ENCODE assay signal across 25 mouse cellular contexts in the genomic region with DNA sequence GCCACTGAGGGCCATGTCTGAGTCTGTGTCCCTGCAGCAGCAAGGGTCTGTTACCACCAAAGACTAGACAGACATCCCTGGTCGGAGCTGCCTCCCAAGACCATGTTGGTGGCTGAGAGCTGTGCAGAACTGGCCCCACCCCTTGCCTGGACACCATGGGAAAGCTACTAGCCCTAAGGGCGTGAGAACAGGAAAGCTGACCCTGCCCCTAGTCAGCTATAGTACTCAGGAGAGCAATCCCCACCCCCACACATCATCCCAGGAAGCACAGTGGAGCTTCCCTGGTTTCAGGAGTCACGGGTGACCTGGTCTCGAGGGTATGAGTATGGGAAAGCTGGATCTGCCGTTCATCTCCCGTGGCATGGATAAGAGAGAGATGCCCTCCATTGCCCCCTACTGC. TPM values are rescaled to one million over a fixed set of nuclear protein-coding genes. Genes with fewer than 3 reads are reported as not detected.
DNase-seq lines count a peak whose midpoint lies in the region; ATAC-seq and TF ChIP-seq lines count a peak whose summit lies in the region.
"Had no signal": no experiment of that assay in that cellular context is flagged by ENCODE, and none has a peak within 500 bp of the region (broad histone marks: within the 10 kb centered on the region; RNA-seq: fewer than 3 reads in every experiment).

No protein-coding gene starts in this region.

- no peak for TF ChIP-seq CTCF in layer of hippocampus, adult 2 months (conservative IDR thresholded peaks at IDR 0.05)
- TF ChIP-seq CTCF in midbrain, postnatal 0 days (IDR thresholded peaks at IDR 0.05): no peak

- H3K27me3 ChIP-seq in heart, embryonic 13.5 days (replicated peaks): no peaks in the 10 kb centered on the region
- H3K27me3 ChIP-seq in midbrain, embryonic 11.5 days (ENCODE audit: control insufficient read depth, insufficient read depth, low read length): no peaks in the 10 kb centered on the region
- no peaks in the 10 kb centered on the region for H3K27me3 ChIP-seq in midbrain, postnatal 0 days (ENCODE audit: insufficient read depth, low read length)
- H3K27me3 ChIP-seq: CH12.LX; embryonic facial prominence, embryonic 12.5 days; embryonic facial prominence, embryonic 15.5 days; Patski had no signal

- H3K9me3 ChIP-seq in heart, embryonic 13.5 days: no peaks in the 10 kb centered on the region
- no peaks in the 10 kb centered on the region for H3K9me3 ChIP-seq in midbrain, embryonic 11.5 days (ENCODE audit: control insufficient read depth, low read length)
- no peaks in the 10 kb centered on the region for H3K9me3 ChIP-seq in midbrain, postnatal 0 days (ENCODE audit: low read length)
- H3K9me3 ChIP-seq: embryonic facial prominence, embryonic 12.5 days; embryonic facial prominence, embryonic 15.5 days; G1E had no signal

- WGBS in heart, embryonic 13.5 days: 65% methylated on average over 6 of the region's 6 CpGs
- WGBS in midbrain, embryonic 11.5 days: 82% methylated on average over 6 of the region's 6 CpGs
- 77% methylated on average over 6 of the region's 6 CpGs for WGBS in midbrain, postnatal 0 days

- no peak overlapping the region for H3K4me2 ChIP-seq in heart, embryonic 13.5 days
- no peak overlapping the region for H3K4me2 ChIP-seq in midbrain, embryonic 11.5 days
- no peak overlapping the region for H3K4me2 ChIP-seq in midbrain, postnatal 0 days (ENCODE audit: low read depth, low read length, poor library complexity, severe bottlenecking)
- H3K4me2 ChIP-seq: embryonic facial prominence, embryonic 12.5 days; embryonic facial prominence, embryonic 15.5 days; hindbrain, embryonic 14.5 days had no signal

- H3K9ac ChIP-seq in heart, embryonic 13.5 days: 0 out of 2 replicates have a peak overlapping the region, but pooled peaks have one; percentile 3
- H3K9ac ChIP-seq in midbrain, embryonic 11.5 days (ENCODE audit: low read length): no peak overlapping the region
- no peak overlapping the region for H3K9ac ChIP-seq in midbrain, postnatal 0 days (replicated peaks; ENCODE audit: low read length, poor library complexity, severe bottlenecking)
- H3K9ac ChIP-seq: embryonic facial prominence, embryonic 12.5 days; embryonic facial prominence, embryonic 15.5 days; forebrain, postnatal 0 days; hindbrain, embryonic 14.5 days had no signal

- H3K4me1 ChIP-seq in heart, embryonic 13.5 days: peaks cover 16% of the 10 kb centered on the region
- no peaks in the 10 kb centered on the region; the same call in 1 of the 2 replicates for H3K4me1 ChIP-seq in midbrain, embryonic 11.5 days (ENCODE audit: control insufficient read depth, insufficient read depth, low read length)
- no peaks in the 10 kb centered on the region; the same call in 1 of the 2 replicates for H3K4me1 ChIP-seq in midbrain, postnatal 0 days (ENCODE audit: insufficient read depth, low read length)
- H3K4me1 ChIP-seq: embryonic facial prominence, embryonic 12.5 days had no signal

- no peak overlapping the region for H3K4me3 ChIP-seq in heart, embryonic 13.5 days
- H3K4me3 ChIP-seq in layer of hippocampus, adult 2 months: no peak overlapping the region
- no peak overlapping the region for H3K4me3 ChIP-seq in midbrain, embryonic 11.5 days (ENCODE audit: low read depth, low read length)
- no peak overlapping the region for H3K4me3 ChIP-seq in midbrain, postnatal 0 days (ENCODE audit: low read depth, low read length)
- H3K4me3 ChIP-seq: embryonic facial prominence, embryonic 12.5 days; embryonic facial prominence, embryonic 15.5 days had no signal

- no peak overlapping the region for H3K27ac ChIP-seq in heart, embryonic 13.5 days (replicated peaks)
- peak overlapping the region; percentile 69; the same call in 1 of the 2 replicates for H3K27ac ChIP-seq in layer of hippocampus, adult 2 months
- H3K27ac ChIP-seq in midbrain, embryonic 11.5 days (ENCODE audit: low read depth, low read length): no peak overlapping the region
- H3K27ac ChIP-seq in midbrain, postnatal 0 days (ENCODE audit: low read depth, low read length): no peak overlapping the region
- H3K27ac ChIP-seq: embryonic facial prominence, embryonic 12.5 days; embryonic facial prominence, embryonic 15.5 days; hindbrain, embryonic 14.5 days; hindbrain, postnatal 0 days had no signal

- ATAC-seq in heart, embryonic 13.5 days (ENCODE audit: extremely low read depth, insufficient number of reproducible peaks, low FRiP score, low TSS enrichment): no peak
- no peak for ATAC-seq in midbrain, embryonic 11.5 days (ENCODE audit: low FRiP score)
- no peak for ATAC-seq in midbrain, postnatal 0 days (ENCODE audit: low FRiP score)
- ATAC-seq: forebrain, embryonic 14.5 days; forebrain, postnatal 0 days; hindbrain, postnatal 0 days; inflammation-experienced regulatory T-cells, adult 6 months; intestine, embryonic 16.5 days; Patski had no signal

- H3K36me3 ChIP-seq in heart, embryonic 13.5 days: no peaks in the 10 kb centered on the region
- no peaks in the 10 kb centered on the region for H3K36me3 ChIP-seq in midbrain, embryonic 11.5 days (ENCODE audit: control insufficient read depth, insufficient read depth, low read length)
- no peaks in the 10 kb centered on the region for H3K36me3 ChIP-seq in midbrain, postnatal 0 days (ENCODE audit: insufficient read depth, low read length)
- H3K36me3 ChIP-seq: embryonic facial prominence, embryonic 12.5 days; embryonic facial prominence, embryonic 15.5 days had no signal

- peak; percentile 25 for DNase-seq in gastrocnemius, postnatal 25 days
- no peak for DNase-seq in gastrocnemius, postnatal 14 days
- DNase-seq in heart, adult 8-10 months (ENCODE audit: low spot score): no peak
- no peak for DNase-seq in layer of hippocampus, adult 2 months (ENCODE audit: low spot score in 2 of 2)
- no peak for DNase-seq in layer of hippocampus, postnatal 14 days (ENCODE audit: low spot score in 2 of 2)
- peak; percentile 17 for DNase-seq in midbrain, embryonic 11.5 days (ENCODE audit: low spot score, missing footprints)
- DNase-seq in midbrain, postnatal 0 days (ENCODE audit: low spot score): no peak
- DNase-seq: adrenal gland, postnatal 10 days; adrenal gland, postnatal 36 days; B cell, adult 2 months; cerebellum, adult 11 months; cerebellum, postnatal 25 days; forebrain, postnatal 0 days; kidney, adult 18-20 months had no signal

- intact Hi-C loops in gastrocnemius, postnatal 14 days (cut with DNase I; ENCODE audit: low total_unique reads): no loop called here

RNA-seq across cellular contexts. Expression of gene Ralgps1, which starts 20.4 kb away (rescaled TPM):
- 1 to 10 TPM; 2.3 to 2.5 TPM for total RNA-seq in gastrocnemius, postnatal 25 days (2021)
- 1 to 10 TPM; 2.7 to 3.3 TPM for total RNA-seq in gastrocnemius, postnatal 14 days (2021)
- 3.7 and 3.9 TPM in 2 replicates for polyA plus RNA-seq in heart, embryonic 13.5 days (2015; fragmentation: Nextera tagmentation; extraction: Ambion mirVana)
- total RNA-seq in heart, adult 8-10 months (2022): 1 to 10 TPM; 6.2 to 7.0 (median 6.4) TPM
- 10 to 100 TPM; 68.2 TPM for total RNA-seq in layer of hippocampus, adult 2 months (2021)
- 10 to 100 TPM; 63.8 to 64.1 TPM for total RNA-seq in layer of hippocampus, postnatal 14 days (2021)
- 13.5 and 13.8 TPM in 2 replicates for polyA plus RNA-seq in midbrain, embryonic 11.5 days (2014; fragmentation: Nextera tagmentation; extraction: Ambion mirVana)
- 74.6 and 88.7 TPM in 2 replicates for total RNA-seq in midbrain, postnatal 0 days (2014; rRNA removed)
- 26.2 and 26.4 TPM in 2 replicates for polyA plus RNA-seq in midbrain, postnatal 0 days (2015; fragmentation: Nextera tagmentation; extraction: Ambion mirVana)

Comparison
In these comparisons a context has a peak if more than half of its experiments do, and no peak if none do; other contexts are left out.
1. DNase-seq: peak in gastrocnemius, postnatal 25 days (single experiment) and midbrain, embryonic 11.5 days (single experiment); none in gastrocnemius, postnatal 14 days (single experiment), heart, adult 8-10 months (single experiment), layer of hippocampus, adult 2 months (0 of 2), layer of hippocampus, postnatal 14 days (0 of 2) and midbrain, postnatal 0 days (single experiment).